Mouse (Mus musculus): ENCODE measurements around the gene Mrps16. TPM values are rescaled to one million over a fixed set of nuclear protein-coding genes. Genes with fewer than 3 reads are reported as not detected.

The Mrps16 gene
- polyA plus RNA-seq, 1 experiment from 2014 or later = 96.3 TPM

- H3K36me3 ChIP-seq (ENCODE audit: control insufficient read depth, insufficient read depth, low read length) = no peaks in the 10 kb centered on the region
- no peak overlapping the region for H3K9ac ChIP-seq (ENCODE audit: low read depth, low read length)
- no peak overlapping the region for H3K27ac ChIP-seq (ENCODE audit: low read depth, low read length)
- H3K27me3 ChIP-seq (ENCODE audit: control insufficient read depth, insufficient read depth, low read length) = no peaks in the 10 kb centered on the region
- H3K4me2 ChIP-seq (replicated peaks; ENCODE audit: low read depth, low read length) = no peak overlapping the region
- no peaks in the 10 kb centered on the region for H3K9me3 ChIP-seq (ENCODE audit: control insufficient read depth, low read length)
- no peak overlapping the region for H3K4me3 ChIP-seq (ENCODE audit: low read length)
- 72% methylated on average over 1 of the region's 1 CpGs for WGBS
- no peak for ATAC-seq (ENCODE audit: low FRiP score, low TSS enrichment)
- no peaks in the 10 kb centered on the region for H3K4me1 ChIP-seq (ENCODE audit: control insufficient read depth, insufficient read depth, low read length)
Measured at GRCm38 (mm10) chr14:20400071-20400470, 6.6 kb upstream of the Mrps16 start.

- Histone ChIP-seq H3K36me3 (ENCODE audit: control insufficient read depth, insufficient read depth, low read length) (no peaks in the 10 kb centered on the region), H3K27me3 (ENCODE audit: control insufficient read depth, insufficient read depth, low read length) (no peaks in the 10 kb centered on the region), H3K9ac (ENCODE audit: low read depth, low read length) (no peak overlapping the region), H3K27ac (ENCODE audit: low read depth, low read length) (no peak overlapping the region), H3K9me3 (ENCODE audit: control insufficient read depth, low read length) (no peaks in the 10 kb centered on the region), H3K4me2 (replicated peaks; ENCODE audit: low read depth, low read length) (no peak overlapping the region), H3K4me1 (ENCODE audit: control insufficient read depth, insufficient read depth, low read length) (no peaks in the 10 kb centered on the region), H3K4me3 (ENCODE audit: low read length) (no peak overlapping the region)
- ATAC-seq (ENCODE audit: low FRiP score, low TSS enrichment) = no peak
- WGBS = 45% methylated on average over 4 of the region's 4 CpGs
Measured at GRCm38 (mm10) chr14:20398864-20399263, 5.4 kb upstream of the Mrps16 start.

GRCm38 (mm10) chr14:20397220-20397619 lies 3.8 kb upstream of the Mrps16 start:
- no peak for ATAC-seq (ENCODE audit: low FRiP score, low TSS enrichment)
- WGBS = 85% methylated on average over 9 of the region's 9 CpGs
- no peak overlapping the region for H3K27ac ChIP-seq (ENCODE audit: low read depth, low read length)
- no peaks in the 10 kb centered on the region for H3K4me1 ChIP-seq (ENCODE audit: control insufficient read depth, insufficient read depth, low read length)
- H3K4me3 ChIP-seq (ENCODE audit: low read length) = no peak overlapping the region
- no peaks in the 10 kb centered on the region for H3K9me3 ChIP-seq (ENCODE audit: control insufficient read depth, low read length)
- no peaks in the 10 kb centered on the region for H3K36me3 ChIP-seq (ENCODE audit: control insufficient read depth, insufficient read depth, low read length)
- H3K4me2 ChIP-seq (replicated peaks; ENCODE audit: low read depth, low read length) = no peak overlapping the region
- no peaks in the 10 kb centered on the region for H3K27me3 ChIP-seq (ENCODE audit: control insufficient read depth, insufficient read depth, low read length)
- H3K9ac ChIP-seq (ENCODE audit: low read depth, low read length) = no peak overlapping the region

- Histone ChIP-seq H3K4me1 (ENCODE audit: control insufficient read depth, insufficient read depth, low read length) (peaks cover 7% of the 10 kb centered on the region), H3K36me3 (ENCODE audit: control insufficient read depth, insufficient read depth, low read length) (peaks cover 16% of the 10 kb centered on the region), H3K27me3 (ENCODE audit: control insufficient read depth, insufficient read depth, low read length) (no peaks in the 10 kb centered on the region), H3K4me3 (ENCODE audit: low read length) (no peak overlapping the region), H3K27ac (ENCODE audit: low read depth, low read length) (no peak overlapping the region), H3K9me3 (ENCODE audit: control insufficient read depth, low read length) (no peaks in the 10 kb centered on the region), H3K9ac (ENCODE audit: low read depth, low read length) (no peak overlapping the region), H3K4me2 (replicated peaks; ENCODE audit: low read depth, low read length) (no peak overlapping the region; the same call in 1 of the 2 replicates)
- WGBS = 88% methylated on average over 3 of the region's 4 CpGs
- no peak for ATAC-seq (ENCODE audit: low FRiP score, low TSS enrichment)
Measured at GRCm38 (mm10) chr14:20392326-20392725, 1.1 kb downstream of the Mrps16 start.

- peaks cover 31% of the 10 kb centered on the region for H3K36me3 ChIP-seq (ENCODE audit: control insufficient read depth, insufficient read depth, low read length)
- H3K4me2 ChIP-seq (replicated peaks; ENCODE audit: low read depth, low read length) = peak overlapping the region; percentile 51
- WGBS = 88% methylated on average over 8 of the region's 8 CpGs
- no peaks in the 10 kb centered on the region for H3K9me3 ChIP-seq (ENCODE audit: control insufficient read depth, low read length)
- 0 out of 2 replicates have a peak overlapping the region, but pooled peaks have one; percentile 52 for H3K9ac ChIP-seq (ENCODE audit: low read depth, low read length)
- ATAC-seq (ENCODE audit: low FRiP score, low TSS enrichment) = no peak
- H3K27me3 ChIP-seq (ENCODE audit: control insufficient read depth, insufficient read depth, low read length) = no peaks in the 10 kb centered on the region
- H3K4me3 ChIP-seq (ENCODE audit: low read length) = peak overlapping the region; percentile 53
- H3K4me1 ChIP-seq (ENCODE audit: control insufficient read depth, insufficient read depth, low read length) = peaks cover 21% of the 10 kb centered on the region
- H3K27ac ChIP-seq (ENCODE audit: low read depth, low read length) = no peak overlapping the region
Measured at GRCm38 (mm10) chr14:20389446-20390079, 3.9 kb downstream of the Mrps16 start.

- Histone ChIP-seq H3K27me3 (ENCODE audit: control insufficient read depth, insufficient read depth, low read length) (no peaks in the 10 kb centered on the region), H3K9me3 (ENCODE audit: control insufficient read depth, low read length) (no peaks in the 10 kb centered on the region), H3K4me2 (replicated peaks; ENCODE audit: low read depth, low read length) (peak within 1 kb of the TSS; percentile 51), H3K9ac (ENCODE audit: low read depth, low read length) (peak within 1 kb of the TSS; percentile 62), H3K4me1 (ENCODE audit: control insufficient read depth, insufficient read depth, low read length) (peaks cover 21% of the 10 kb centered on the region), H3K4me3 (ENCODE audit: low read length) (peak within 1 kb of the TSS; percentile 53), H3K36me3 (ENCODE audit: control insufficient read depth, insufficient read depth, low read length) (peaks cover 41% of the 10 kb centered on the region), H3K27ac (ENCODE audit: low read depth, low read length) (peak within 1 kb of the TSS; percentile 49; the same call in 1 of the 2 replicates)
- under 1% methylated on average over 59 of the region's 59 CpGs for WGBS
- ATAC-seq (ENCODE audit: low FRiP score, low TSS enrichment) = peak; percentile 80
Measured at GRCm38 (mm10) chr14:20388441-20389129, 4.8 kb downstream of the Mrps16 start, which contains the start of gene Dnajc9. TSS of gene Dnajc9 (minus strand) at chr14:20388910.

GRCm38 (mm10) chr14:20379753-20380430 lies 13.5 kb downstream of the Mrps16 start:
- no peaks in the 10 kb centered on the region for H3K9me3 ChIP-seq (ENCODE audit: control insufficient read depth, low read length)
- no peak overlapping the region for H3K4me2 ChIP-seq (replicated peaks; ENCODE audit: low read depth, low read length)
- ATAC-seq (ENCODE audit: low FRiP score, low TSS enrichment) = no peak
- H3K4me3 ChIP-seq (ENCODE audit: low read length) = no peak overlapping the region
- no peak overlapping the region for H3K9ac ChIP-seq (ENCODE audit: low read depth, low read length)
- H3K27me3 ChIP-seq (ENCODE audit: control insufficient read depth, insufficient read depth, low read length) = no peaks in the 10 kb centered on the region
- WGBS = 88% methylated on average over 9 of the region's 9 CpGs
- H3K36me3 ChIP-seq (ENCODE audit: control insufficient read depth, insufficient read depth, low read length) = peaks cover 45% of the 10 kb centered on the region
- no peak overlapping the region for H3K27ac ChIP-seq (ENCODE audit: low read depth, low read length)
- H3K4me1 ChIP-seq (ENCODE audit: control insufficient read depth, insufficient read depth, low read length) = no peaks in the 10 kb centered on the region

- Histone ChIP-seq H3K4me1 (ENCODE audit: control insufficient read depth, insufficient read depth, low read length) (no peaks in the 10 kb centered on the region), H3K4me3 (ENCODE audit: low read length) (no peak overlapping the region), H3K9ac (ENCODE audit: low read depth, low read length) (no peak overlapping the region), H3K36me3 (ENCODE audit: control insufficient read depth, insufficient read depth, low read length) (peaks cover 39% of the 10 kb centered on the region), H3K27me3 (ENCODE audit: control insufficient read depth, insufficient read depth, low read length) (no peaks in the 10 kb centered on the region), H3K27ac (ENCODE audit: low read depth, low read length) (no peak overlapping the region), H3K4me2 (replicated peaks; ENCODE audit: low read depth, low read length) (no peak overlapping the region), H3K9me3 (ENCODE audit: control insufficient read depth, low read length) (no peaks in the 10 kb centered on the region)
- 80% methylated on average over 5 of the region's 5 CpGs for WGBS
- ATAC-seq (ENCODE audit: low FRiP score, low TSS enrichment) = no peak
Measured at GRCm38 (mm10) chr14:20379087-20379640, 14.3 kb downstream of the Mrps16 start.
